Mouse (Mus musculus): ENCODE data around the gene Pros1. TPM values are rescaled to one million over a fixed set of nuclear protein-coding genes. Genes with fewer than 3 reads are reported as not detected.

Pros1 gene
- polyA plus RNA-seq (2016; fragmentation: Nextera tagmentation; extraction: Ambion mirVana): 16.9 and 18.0 TPM in 2 replicates

DNA sequence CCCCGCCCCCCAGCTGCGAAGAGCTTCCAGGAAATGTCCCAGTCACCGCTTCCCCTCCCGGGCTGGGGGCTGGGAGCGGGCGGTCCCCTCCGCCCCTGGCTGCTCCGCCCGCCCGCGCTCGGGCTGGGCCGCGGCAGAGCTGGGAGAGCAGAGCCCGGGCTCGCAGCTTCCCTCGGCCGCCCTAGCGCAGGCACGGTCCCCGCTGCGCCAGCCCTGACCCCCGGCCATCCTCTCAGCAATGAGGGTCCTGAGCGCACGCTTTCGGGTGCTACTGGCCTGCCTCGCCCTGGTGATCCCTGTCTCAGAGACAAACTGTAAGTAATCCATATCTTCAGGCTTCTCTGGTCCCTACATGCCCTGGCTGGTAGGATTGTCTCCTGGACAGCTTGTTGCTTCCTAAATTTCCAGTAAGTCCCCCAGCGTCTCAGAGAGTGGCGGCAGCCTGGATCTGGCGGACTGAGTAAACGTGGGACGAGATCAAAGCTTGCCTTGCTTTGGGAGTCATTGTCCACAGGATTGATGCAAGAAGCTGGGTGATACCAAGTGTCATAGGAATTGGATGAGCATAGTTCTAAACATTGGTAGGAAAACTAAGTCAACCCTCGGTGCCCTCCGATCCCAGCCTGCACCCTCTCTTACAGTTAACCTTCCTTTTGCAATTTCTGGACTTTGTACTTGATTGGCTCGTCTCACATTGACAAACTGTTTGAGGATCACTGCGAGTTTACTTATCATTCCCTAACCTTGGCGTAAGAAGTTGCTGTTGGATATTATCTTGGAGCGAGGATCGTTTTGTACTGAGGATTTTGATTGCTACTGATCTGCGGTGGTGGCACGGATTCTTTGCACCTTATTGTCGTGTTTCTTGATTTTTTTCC is at the start of gene Pros1:
Gene Pros1 (plus strand): TSS at position 117 of the 878 bp plus-strand sequence.
- DNase-seq (ENCODE audit: low spot score): peak; percentile 78
- WGBS: 5% methylated on average over 42 of the region's 42 CpGs
- H3K4me1 ChIP-seq: peaks cover 13% of the 10 kb centered on the region
- H3K27ac ChIP-seq (replicated peaks): peak within 1 kb of the TSS; percentile 91
- H3K27me3 ChIP-seq (replicated peaks; ENCODE audit: low read depth, poor library complexity, severe bottlenecking): no peaks in the 10 kb centered on the region
- H3K36me3 ChIP-seq (replicated peaks): no peaks in the 10 kb centered on the region
- H3K9me3 ChIP-seq: no peaks in the 10 kb centered on the region
- H3K4me3 ChIP-seq: peak within 1 kb of the TSS; percentile 69

DNA sequence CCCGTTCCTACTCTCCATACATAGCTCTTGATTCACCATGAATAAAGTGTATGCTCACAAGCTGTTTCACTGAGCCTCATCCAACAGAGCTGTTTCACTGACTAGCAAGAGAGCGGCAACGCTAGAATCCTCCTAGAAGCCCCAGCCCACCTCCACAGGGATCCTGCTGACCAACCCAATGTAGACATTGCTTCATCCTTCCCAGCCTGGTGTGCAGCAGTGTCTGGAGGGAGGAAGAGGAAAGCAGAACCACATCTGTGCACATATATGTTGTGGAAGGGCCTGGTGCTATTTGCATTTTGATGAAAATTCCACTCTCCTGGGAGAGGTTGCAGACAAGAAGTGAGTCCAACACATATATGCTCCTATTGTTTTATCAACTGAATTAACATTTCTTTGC is 49.5 kb upstream of the Pros1 start:
- Histone ChIP-seq H3K36me3 (replicated peaks) (peaks cover 19% of the 10 kb centered on the region), H3K27me3 (replicated peaks; ENCODE audit: low read depth, poor library complexity, severe bottlenecking) (no peaks in the 10 kb centered on the region), H3K4me1 (peaks cover 9% of the 10 kb centered on the region), H3K9me3 (no peaks in the 10 kb centered on the region), H3K4me3 (no peak overlapping the region), H3K27ac (replicated peaks) (no peak overlapping the region)
- WGBS: 94% methylated on average over 3 of the region's 3 CpGs
- DNase-seq (ENCODE audit: low spot score): no peak

DNA sequence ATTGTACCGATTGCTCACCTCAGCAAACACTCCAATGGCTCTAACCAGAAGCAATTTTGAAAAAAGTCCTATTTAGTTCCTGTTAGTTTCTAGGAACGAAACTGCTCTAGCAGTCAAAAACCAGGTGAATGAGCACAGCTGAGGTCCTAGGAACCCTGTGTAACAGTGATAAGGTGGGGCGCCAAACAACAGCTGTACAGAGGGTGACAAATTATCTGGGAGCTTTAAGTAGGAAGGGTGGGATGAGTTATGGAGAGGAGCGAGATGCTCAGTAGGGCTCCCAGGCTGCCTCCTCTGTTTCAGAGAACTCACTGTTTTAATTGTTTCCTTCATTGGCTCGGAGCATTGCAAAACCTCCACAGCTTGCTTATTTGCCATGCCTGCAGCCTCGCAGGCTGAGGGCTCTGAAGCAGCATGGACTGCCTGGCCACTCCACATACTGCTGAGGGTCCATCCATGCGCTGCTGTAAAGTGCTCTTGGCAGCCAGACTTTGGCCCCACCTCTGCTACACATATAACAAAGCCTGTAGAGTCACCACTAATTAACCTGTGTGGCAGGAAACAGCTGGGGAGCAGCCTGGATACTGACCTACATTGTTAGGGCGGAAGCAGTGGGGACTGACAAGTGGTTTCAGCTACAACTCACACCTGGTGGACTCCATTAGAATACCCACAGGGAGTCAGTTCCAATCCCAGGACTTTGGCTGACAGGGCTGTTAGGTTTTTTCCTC is 46.7 kb upstream of the Pros1 start:
- H3K36me3 ChIP-seq (replicated peaks): peaks cover 21% of the 10 kb centered on the region
- H3K27ac ChIP-seq (replicated peaks): no peak overlapping the region
- H3K4me1 ChIP-seq: peaks cover 9% of the 10 kb centered on the region
- no peaks in the 10 kb centered on the region for H3K27me3 ChIP-seq (replicated peaks; ENCODE audit: low read depth, poor library complexity, severe bottlenecking)
- peak; percentile 17 for DNase-seq (ENCODE audit: low spot score)
- no peak overlapping the region for H3K4me3 ChIP-seq
- 65% methylated on average over 8 of the region's 8 CpGs for WGBS
- H3K9me3 ChIP-seq: no peaks in the 10 kb centered on the region

- no peak for DNase-seq (ENCODE audit: low spot score)
- no peak overlapping the region for H3K27ac ChIP-seq (replicated peaks)
- no peaks in the 10 kb centered on the region for H3K27me3 ChIP-seq (replicated peaks; ENCODE audit: low read depth, poor library complexity, severe bottlenecking)
- no peaks in the 10 kb centered on the region for H3K9me3 ChIP-seq
- H3K4me1 ChIP-seq: peaks cover 9% of the 10 kb centered on the region
- peaks cover 8% of the 10 kb centered on the region for H3K36me3 ChIP-seq (replicated peaks)
- no peak overlapping the region for H3K4me3 ChIP-seq
- WGBS: 90% methylated on average over 4 of the region's 4 CpGs
Observed at GRCm38 (mm10) chr16:62810855-62811254, 43.3 kb upstream of the Pros1 start.

DNA sequence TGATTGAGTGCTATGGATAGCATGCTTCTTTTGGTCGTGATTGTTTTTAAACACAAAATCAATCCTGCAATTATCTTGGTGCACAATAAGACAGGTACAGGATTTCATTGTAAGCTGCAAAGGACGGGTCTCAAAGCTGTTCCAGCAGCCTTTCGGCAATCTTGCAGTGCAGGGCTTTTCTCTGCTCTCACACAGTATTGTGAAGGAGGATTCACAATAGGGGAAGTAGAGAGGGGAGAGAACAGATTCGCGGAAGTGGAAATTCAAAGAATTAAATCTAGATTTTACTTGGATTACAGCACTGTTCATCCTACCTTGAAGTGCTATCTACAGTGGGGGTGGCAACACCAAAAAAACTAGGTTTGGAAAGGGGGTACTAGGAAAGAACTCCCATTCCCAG is 40.3 kb upstream of the Pros1 start:
- Histone ChIP-seq H3K36me3 (replicated peaks) (peaks cover 8% of the 10 kb centered on the region), H3K4me1 (no peaks in the 10 kb centered on the region), H3K27ac (replicated peaks) (no peak overlapping the region), H3K9me3 (no peaks in the 10 kb centered on the region), H3K27me3 (replicated peaks; ENCODE audit: low read depth, poor library complexity, severe bottlenecking) (no peaks in the 10 kb centered on the region), H3K4me3 (no peak overlapping the region)
- no peak for DNase-seq (ENCODE audit: low spot score)
- 86% methylated on average over 5 of the region's 5 CpGs for WGBS

DNA sequence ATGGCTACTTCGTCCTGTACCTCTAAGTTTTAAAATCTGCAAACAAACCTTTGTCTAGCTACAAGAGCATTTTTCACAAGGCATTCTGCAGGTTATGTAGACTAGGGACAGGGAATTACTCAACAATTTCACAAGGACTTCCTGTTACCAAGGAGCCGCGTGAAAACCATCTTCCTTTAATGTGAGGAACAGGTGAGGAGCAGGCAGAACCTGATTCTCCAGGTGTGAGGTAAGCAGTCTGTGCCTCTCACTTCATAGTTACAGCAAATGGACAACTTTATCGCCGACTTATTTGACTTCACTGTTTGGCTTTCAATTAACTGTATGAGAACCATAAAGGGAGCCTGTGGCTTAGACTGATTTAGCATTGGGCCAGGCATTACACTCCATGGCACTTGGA is 39.6 kb upstream of the Pros1 start, which contains the start of gene Stx19:
Gene Stx19 (plus strand): TSS at position 186 of the 400 bp plus-strand sequence.
- 79% methylated on average over 5 of the region's 5 CpGs for WGBS
- DNase-seq (ENCODE audit: low spot score): no peak
- no peaks in the 10 kb centered on the region for H3K4me1 ChIP-seq
- H3K4me3 ChIP-seq: no peak within 1 kb of the TSS
- H3K27ac ChIP-seq (replicated peaks): no peak within 1 kb of the TSS
- no peaks in the 10 kb centered on the region for H3K27me3 ChIP-seq (replicated peaks; ENCODE audit: low read depth, poor library complexity, severe bottlenecking)
- no peaks in the 10 kb centered on the region for H3K9me3 ChIP-seq
- H3K36me3 ChIP-seq (replicated peaks): peaks cover 8% of the 10 kb centered on the region

- Histone ChIP-seq H3K4me1 (no peaks in the 10 kb centered on the region), H3K4me3 (no peak overlapping the region), H3K27ac (replicated peaks) (no peak overlapping the region), H3K9me3 (no peaks in the 10 kb centered on the region), H3K36me3 (replicated peaks) (0 out of 2 replicates have a peak, but pooled peaks cover 3% of the 10 kb centered on the region), H3K27me3 (replicated peaks; ENCODE audit: low read depth, poor library complexity, severe bottlenecking) (no peaks in the 10 kb centered on the region)
- WGBS: 95% methylated on average over 6 of the region's 6 CpGs
- no peak for DNase-seq (ENCODE audit: low spot score)
Observed at GRCm38 (mm10) chr16:62822472-62822871, 31.6 kb upstream of the Pros1 start.

- no peak for DNase-seq (ENCODE audit: low spot score)
- H3K4me1 ChIP-seq: no peaks in the 10 kb centered on the region
- H3K4me3 ChIP-seq: no peak overlapping the region
- 79% methylated on average over 12 of the region's 12 CpGs for WGBS
- no peak overlapping the region for H3K27ac ChIP-seq (replicated peaks)
- H3K36me3 ChIP-seq (replicated peaks): 0 out of 2 replicates have a peak, but pooled peaks cover 3% of the 10 kb centered on the region
- no peaks in the 10 kb centered on the region for H3K27me3 ChIP-seq (replicated peaks; ENCODE audit: low read depth, poor library complexity, severe bottlenecking)
- H3K9me3 ChIP-seq: no peaks in the 10 kb centered on the region
Observed at GRCm38 (mm10) chr16:62826156-62827001, 27.7 kb upstream of the Pros1 start.

- Histone ChIP-seq H3K4me3 (no peak overlapping the region), H3K27me3 (replicated peaks; ENCODE audit: low read depth, poor library complexity, severe bottlenecking) (no peaks in the 10 kb centered on the region), H3K4me1 (peaks cover 3% of the 10 kb centered on the region; the same call in 1 of the 2 replicates), H3K27ac (replicated peaks) (no peak overlapping the region), H3K36me3 (replicated peaks) (no peaks in the 10 kb centered on the region), H3K9me3 (no peaks in the 10 kb centered on the region)
- DNase-seq (ENCODE audit: low spot score): no peak
- 90% methylated on average over 2 of the region's 2 CpGs for WGBS
Observed at GRCm38 (mm10) chr16:62832027-62832426, 22.1 kb upstream of the Pros1 start.

- Histone ChIP-seq H3K9me3 (no peaks in the 10 kb centered on the region), H3K27me3 (replicated peaks; ENCODE audit: low read depth, poor library complexity, severe bottlenecking) (no peaks in the 10 kb centered on the region), H3K4me3 (no peak overlapping the region), H3K36me3 (replicated peaks) (no peaks in the 10 kb centered on the region), H3K4me1 (peaks cover 3% of the 10 kb centered on the region; the same call in 1 of the 2 replicates), H3K27ac (replicated peaks) (no peak overlapping the region)
- peak; percentile 46 for DNase-seq (ENCODE audit: low spot score)
- WGBS: 22% methylated on average over 4 of the region's 4 CpGs
Observed at GRCm38 (mm10) chr16:62832481-62832880, 21.6 kb upstream of the Pros1 start.

GRCm38 (mm10) chr16:62834016-62834735 is 19.9 kb upstream of the Pros1 start:
- Histone ChIP-seq H3K9me3 (no peaks in the 10 kb centered on the region), H3K27ac (replicated peaks) (no peak overlapping the region), H3K4me3 (no peak overlapping the region), H3K27me3 (replicated peaks; ENCODE audit: low read depth, poor library complexity, severe bottlenecking) (no peaks in the 10 kb centered on the region), H3K4me1 (peaks cover 3% of the 10 kb centered on the region; the same call in 1 of the 2 replicates), H3K36me3 (replicated peaks) (no peaks in the 10 kb centered on the region)
- no peak for DNase-seq (ENCODE audit: low spot score)
- 72% methylated on average over 3 of the region's 3 CpGs for WGBS
